Mouse (Mus musculus) MEL (cell line): Measurements from ENCODE around the gene Abhd2. TPM values are rescaled to one million over a fixed set of nuclear protein-coding genes. Genes with fewer than 3 reads are reported as not detected.

ENCODE experiments used
- DNase-seq: peaks from one replicate; pipeline ENCODE4 v3.0.0; 2011; ENCODE audit warnings: low read depth, low spot score
- H3K27ac ChIP-seq: 2 replicates; pipeline ENCODE4 v1.5.1; 2012; ENCODE audit warnings: low read depth, mild to moderate bottlenecking, control low read depth, low read length, moderate library complexity; ENCODE audit not compliant: control insufficient read depth
- H3K27me3 ChIP-seq, 2 experiments: fragments of 150-350 bp in 1 of 2; sonication (generic) in 1 of 2; 2 replicates each; pipeline ENCODE4 v1.6.1; 2012; ENCODE audit warnings: low read length in 2 of 2, mild to moderate bottlenecking in 2 of 2, improper control_type of control experiment in 1 of 2, moderate library complexity in 1 of 2; ENCODE audit not compliant: insufficient read depth in 2 of 2, control insufficient read depth in 1 of 2
- H3K36me3 ChIP-seq, 2 experiments: 2 replicates each; pipeline ENCODE4 v1.6.1; 2012 to 2014; ENCODE audit warnings: low read length in 2 of 2, improper control_type of control experiment in 1 of 2, inconsistent platforms in 1 of 2, mild to moderate bottlenecking in 1 of 2; ENCODE audit not compliant: insufficient read depth in 2 of 2, control insufficient read depth in 1 of 2
- H3K4me1 ChIP-seq, 2 experiments: fragments of 150-350 bp in 1 of 2; sonication (generic) in 1 of 2; 2 replicates each; pipeline ENCODE4 v1.6.1; 2012; ENCODE audit warnings: low read length in 2 of 2, improper control_type of control experiment in 1 of 2, mild to moderate bottlenecking in 1 of 2; ENCODE audit not compliant: insufficient read depth in 2 of 2, control insufficient read depth in 1 of 2
- H3K4me3 ChIP-seq, 2 experiments: fragments of 150-350 bp in 1 of 2; sonication (generic) in 1 of 2; 2 replicates each; pipeline ENCODE4 v1.5.1; 2012; ENCODE audit warnings: low read depth in 2 of 2, low read length in 2 of 2, mild to moderate bottlenecking in 2 of 2, moderate library complexity in 2 of 2, control low read depth in 1 of 2, improper control_type of control experiment in 1 of 2; ENCODE audit not compliant: control insufficient read depth in 1 of 2, insufficient read depth in 1 of 2
- H3K79me2 ChIP-seq: 2 replicates; pipeline ENCODE4 v1.6.1; 2012; ENCODE audit warnings: mild to moderate bottlenecking, low read length, moderate library complexity; ENCODE audit not compliant: control insufficient read depth, poor library complexity, insufficient read depth
- H3K9ac ChIP-seq: 2 replicates; pipeline ENCODE4 v1.6.1; 2012; ENCODE audit warnings: low read depth, mild to moderate bottlenecking, control low read depth, low read length, moderate library complexity; ENCODE audit not compliant: control insufficient read depth, poor library complexity, severe bottlenecking
- H3K9me3 ChIP-seq: fragments of 150-350 bp; sonication (generic); replicated peaks from 2 replicates; pipeline ENCODE4 v1.6.1; 2012; ENCODE audit warnings: mild to moderate bottlenecking, low read length, improper control_type of control experiment, moderate library complexity; ENCODE audit not compliant: insufficient read depth
- CHD1 ChIP-seq: IDR thresholded peaks from 2 replicates; pipeline ENCODE4 v1.6.1; 2012; ENCODE audit warnings: low read depth, mild to moderate bottlenecking, inconsistent platforms, low read length, improper control_type of control experiment
- CHD2 ChIP-seq: IDR thresholded peaks from 2 replicates; pipeline ENCODE4 v1.6.1; 2011; ENCODE audit warnings: low read length, improper control_type of control experiment
- E2F4 ChIP-seq: IDR thresholded peaks from 2 replicates; pipeline ENCODE4 v1.6.1; 2011; ENCODE audit warnings: low read depth, low read length, improper control_type of control experiment, borderline replicate concordance
- ELF1 ChIP-seq: IDR thresholded peaks from 2 replicates; pipeline ENCODE4 v1.6.1; 2014; ENCODE audit warnings: low read depth, mild to moderate bottlenecking, inconsistent platforms, low read length, improper control_type of control experiment, moderate library complexity
- EP300 ChIP-seq, 2 experiments: IDR thresholded peaks; 2 replicates each; pipeline ENCODE4 v1.6.1; 2011; ENCODE audit warnings: improper control_type of control experiment in 2 of 2, low read length in 2 of 2, low read depth in 1 of 2, mild to moderate bottlenecking in 1 of 2
- ETS1 ChIP-seq: IDR thresholded peaks from 2 replicates; pipeline ENCODE4 v1.6.1; 2012; ENCODE audit warnings: low read depth, mild to moderate bottlenecking, inconsistent platforms, low read length, improper control_type of control experiment, moderate library complexity
- GABPA ChIP-seq: IDR thresholded peaks from 2 replicates; pipeline ENCODE4 v1.6.1; 2012; ENCODE audit warnings: low read depth, mild to moderate bottlenecking, inconsistent platforms, low read length, improper control_type of control experiment, moderate library complexity
- HCFC1 ChIP-seq: IDR thresholded peaks from 2 replicates; pipeline ENCODE4 v1.6.1; 2012; ENCODE audit warnings: low read depth, mild to moderate bottlenecking, inconsistent platforms, low read length, improper control_type of control experiment, moderate library complexity
- MAX ChIP-seq: IDR thresholded peaks from 2 replicates; pipeline ENCODE4 v1.6.1; 2011; ENCODE audit warnings: low read length, improper control_type of control experiment
- MAZ ChIP-seq: IDR thresholded peaks from 2 replicates; pipeline ENCODE4 v1.6.1; 2012; ENCODE audit warnings: low read depth, mild to moderate bottlenecking, inconsistent platforms, low read length, improper control_type of control experiment
- MEF2A ChIP-seq: IDR thresholded peaks from 2 replicates; pipeline ENCODE4 v1.6.1; 2014; ENCODE audit warnings: low read depth, mild to moderate bottlenecking, inconsistent platforms, low read length, improper control_type of control experiment; ENCODE audit not compliant: poor library complexity, insufficient replicate concordance, severe bottlenecking; ENCODE audit errors: extremely low read depth
- MXI1 ChIP-seq: IDR thresholded peaks from 2 replicates; pipeline ENCODE4 v1.6.1; 2011; ENCODE audit warnings: mild to moderate bottlenecking, low read depth, low read length, improper control_type of control experiment
- MYB ChIP-seq: IDR thresholded peaks from 2 replicates; pipeline ENCODE4 v1.6.1; 2011; ENCODE audit warnings: mild to moderate bottlenecking, low read depth, low read length, improper control_type of control experiment
- NELFE ChIP-seq: IDR thresholded peaks from 2 replicates; pipeline ENCODE4 v1.6.1; 2011; ENCODE audit warnings: low read depth, low read length, improper control_type of control experiment
- POLR2AphosphoS2 ChIP-seq: IDR thresholded peaks from 2 replicates; pipeline ENCODE4 v1.6.1; 2011; ENCODE audit warnings: low read length, improper control_type of control experiment
- POLR2AphosphoS5 ChIP-seq: IDR thresholded peaks from 2 replicates; pipeline ENCODE4 v1.6.1; 2012; ENCODE audit warnings: low read depth, borderline replicate concordance, mild to moderate bottlenecking, inconsistent platforms, low read length, moderate library complexity, mixed read lengths
- RCOR1 ChIP-seq: IDR thresholded peaks from 2 replicates; pipeline ENCODE4 v1.6.1; 2012; ENCODE audit warnings: low read depth, mild to moderate bottlenecking, inconsistent platforms, low read length, improper control_type of control experiment
- SIN3A ChIP-seq: IDR thresholded peaks from 2 replicates; pipeline ENCODE4 v1.6.1; 2012; ENCODE audit warnings: low read length, improper control_type of control experiment, inconsistent platforms
- SMC3 ChIP-seq: IDR thresholded peaks from 2 replicates; pipeline ENCODE4 v1.6.1; 2011; ENCODE audit warnings: low read depth, low read length, improper control_type of control experiment
- TAL1 ChIP-seq: IDR thresholded peaks from 2 replicates; pipeline ENCODE4 v1.6.1; 2012; ENCODE audit warnings: mild to moderate bottlenecking, inconsistent platforms, low read length, moderate library complexity, mixed read lengths
- TBP ChIP-seq: IDR thresholded peaks from 2 replicates; pipeline ENCODE4 v1.8.0; 2011; ENCODE audit warnings: low read depth, low read length, improper control_type of control experiment
- UBTF ChIP-seq: IDR thresholded peaks from 2 replicates; pipeline ENCODE4 v1.6.1; 2012; ENCODE audit warnings: low read depth, mild to moderate bottlenecking, inconsistent platforms, low read length, improper control_type of control experiment, moderate library complexity, borderline replicate concordance; ENCODE audit not compliant: insufficient read depth
- USF1 ChIP-seq: IDR thresholded peaks from 2 replicates; pipeline ENCODE4 v1.6.1; 2014; ENCODE audit warnings: low read depth, mild to moderate bottlenecking, inconsistent platforms, low read length, improper control_type of control experiment, moderate library complexity
- USF2 ChIP-seq, 2 experiments: IDR thresholded peaks; 2 replicates each; pipeline ENCODE4 v1.6.1; 2011 to 2012; ENCODE audit warnings: improper control_type of control experiment in 2 of 2, low read length in 2 of 2, borderline replicate concordance in 1 of 2, inconsistent platforms in 1 of 2, low read depth in 1 of 2, mild to moderate bottlenecking in 1 of 2; ENCODE audit not compliant: insufficient read depth in 1 of 2
- ZMIZ1 ChIP-seq: IDR thresholded peaks from 2 replicates; pipeline ENCODE4 v1.6.1; 2012; ENCODE audit warnings: low read depth, mild to moderate bottlenecking, inconsistent platforms, low read length, improper control_type of control experiment, moderate library complexity
- ZNF384 ChIP-seq: IDR thresholded peaks from 2 replicates; pipeline ENCODE4 v1.6.1; 2012; ENCODE audit warnings: low read depth, mild to moderate bottlenecking, inconsistent platforms, low read length, improper control_type of control experiment
- polyA plus RNA-seq, 2 experiments: library from polyadenylated mRNA; stranded (reverse) in 1 of 2; unstranded in 1 of 2; fragments of >175 nt in 1 of 2; fragments of >200 nt in 1 of 2; gene quantifications; 2 replicates each; pipeline versions ENCODE4 v1.2.1 to v1.2.4; 2012; ENCODE audit warnings: low replicate concordance in 2 of 2, low read depth in 1 of 2; ENCODE audit not compliant: insufficient read length in 2 of 2, insufficient read depth in 1 of 2, missing spikeins in 1 of 2
- total RNA-seq: library from RNA; depleted of rRNA; stranded (reverse); fragments of 300-350 nt; gene quantifications from 2 replicates; pipeline ENCODE4 v1.2.3, GENCODE M21; 2012

Abhd2 gene
- total and polyA plus RNA-seq, 3 experiments, result 13.6 to 32.0 TPM; not detected in 1

DNA sequence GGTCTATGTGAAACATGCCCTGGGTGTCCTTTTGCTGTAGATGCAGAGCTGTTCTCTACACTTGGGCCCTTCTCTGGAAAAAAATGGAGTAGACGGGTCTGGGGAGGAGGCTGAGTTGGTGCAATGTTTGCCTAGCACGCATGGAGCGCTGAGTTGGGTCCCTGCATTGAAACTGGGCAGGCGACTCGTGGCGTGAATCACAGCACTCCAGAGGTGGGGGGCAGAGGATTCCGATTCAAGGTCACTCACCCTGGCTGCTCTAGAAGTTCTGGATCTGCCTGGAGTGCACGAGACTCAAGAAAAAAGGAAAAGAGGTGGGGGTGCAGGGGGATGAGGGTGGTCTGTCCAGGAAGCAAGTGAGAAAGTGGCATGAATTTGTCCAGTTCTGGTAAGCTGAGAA is 14.9 kb downstream of the Abhd2 start:
- Histone ChIP-seq H3K36me3 (peaks cover 0 to 22% of the 10 kb centered on the region in 2 experiments; a peak in 3 of 4 replicates), H3K79me2 (peaks cover 30% of the 10 kb centered on the region), H3K4me3 (no peak overlapping the region), H3K27me3 (no peaks in the 10 kb centered on the region), H3K4me1 (peaks cover 21 to 28% of the 10 kb centered on the region in 2 experiments), H3K9me3 (no peaks in the 10 kb centered on the region), H3K9ac (no peak overlapping the region), H3K27ac (no peak overlapping the region)
- TF ChIP-seq GABPA (no peak), MYB (no peak), MEF2A (no peak), POLR2AphosphoS5 (no peak), NELFE (no peak), ELF1 (no peak), SMC3 (no peak), UBTF (no peak), SIN3A (no peak), ZMIZ1 (no peak), USF2 (IDR thresholded peaks at IDR 0.05; ENCODE audit: borderline replicate concordance in 1 of 2, insufficient read depth in 1 of 2, low read depth in 1 of 2, low read length in 2 of 2) (no peak)
- DNase-seq, result no peak

DNA sequence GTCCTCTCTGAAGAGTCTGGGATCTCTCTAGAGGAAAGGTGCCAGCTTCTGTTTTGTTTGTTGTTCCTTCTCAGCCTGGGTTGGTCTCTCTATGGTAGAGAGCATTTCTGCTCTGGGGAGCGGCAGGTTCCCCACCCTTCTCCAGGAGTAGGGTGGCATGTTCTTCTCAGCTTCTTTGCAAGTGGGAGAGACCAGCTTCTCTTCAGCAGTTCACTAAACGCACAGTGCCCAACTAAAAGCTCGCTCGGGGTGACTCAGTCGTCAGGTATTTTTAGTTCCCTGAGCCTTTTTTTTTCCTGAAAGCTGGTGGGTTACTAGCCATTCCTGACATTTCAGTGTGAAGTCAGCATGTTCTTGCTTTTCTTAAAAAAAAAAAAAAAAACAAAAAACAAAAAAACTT is 15.4 kb downstream of the Abhd2 start:
- Histone ChIP-seq H3K27me3 (no peaks in the 10 kb centered on the region), H3K9me3 (no peaks in the 10 kb centered on the region), H3K36me3 (peaks cover 0 to 17% of the 10 kb centered on the region in 2 experiments; a peak in 3 of 4 replicates), H3K79me2 (peaks cover 30% of the 10 kb centered on the region), H3K4me1 (peaks cover 16 to 23% of the 10 kb centered on the region in 2 experiments), H3K9ac (no peak overlapping the region), H3K4me3 (no peak overlapping the region), H3K27ac (no peak overlapping the region)
- DNase-seq, result no peak
- TF ChIP-seq MXI1 (no peak), ZMIZ1 (no peak), ELF1 (no peak), POLR2AphosphoS2 (no peak), MAX (no peak), SIN3A (no peak), EP300 (IDR thresholded peaks at IDR 0.05; ENCODE audit: low read depth in 1 of 2, low read length in 2 of 2) (no peak), ETS1 (no peak), USF2 (IDR thresholded peaks at IDR 0.05; ENCODE audit: borderline replicate concordance in 1 of 2, insufficient read depth in 1 of 2, low read depth in 1 of 2, low read length in 2 of 2) (no peak), TAL1 (no peak), CHD2 (no peak), HCFC1 (no peak), ZNF384 (no peak), E2F4 (no peak), MAZ (no peak), CHD1 (no peak), USF1 (no peak), TBP (no peak), RCOR1 (no peak), NELFE (no peak)
